Mouse (Mus musculus): ENCODE results near the gene Mlh3.

DNA sequence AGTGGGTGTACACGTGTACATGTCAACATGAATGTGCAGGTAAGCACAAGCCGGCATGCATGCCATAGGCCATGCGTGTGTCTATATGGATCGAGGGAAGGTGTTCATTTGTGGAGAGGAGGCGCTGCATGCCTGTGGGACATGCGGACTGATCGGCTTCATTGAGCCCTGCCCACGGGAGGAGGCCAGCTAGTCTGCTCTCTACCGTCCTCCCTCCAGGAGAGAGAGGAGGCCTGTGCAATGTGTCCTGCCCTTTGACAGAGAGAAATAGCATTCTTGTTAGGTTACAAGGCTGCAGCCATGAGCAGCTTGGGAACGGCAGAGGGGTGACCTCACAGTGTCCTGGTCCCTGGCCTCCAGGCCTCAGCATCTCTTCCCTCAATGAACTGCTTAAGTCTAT is 74.2 kb downstream of the Mlh3 start:
- TF ChIP-seq CTCF (IDR thresholded peaks at IDR 0.05; ENCODE audit: insufficient read depth, low read depth, low read length), result no peak
- TF ChIP-seq POLR2A (IDR thresholded peaks at IDR 0.05; ENCODE audit: insufficient read depth, low read depth, low read length), result no peak

Data from olfactory bulb, adult 2 months (tissue).